Mouse (Mus musculus): ENCODE results near the gene Bmp6. TPM values are rescaled to one million over a fixed set of nuclear protein-coding genes. Genes with fewer than 3 reads are reported as not detected.

Bmp6 gene
- polyA plus RNA-seq, 1 experiment from 2014 or later = 2.4 TPM

DNA sequence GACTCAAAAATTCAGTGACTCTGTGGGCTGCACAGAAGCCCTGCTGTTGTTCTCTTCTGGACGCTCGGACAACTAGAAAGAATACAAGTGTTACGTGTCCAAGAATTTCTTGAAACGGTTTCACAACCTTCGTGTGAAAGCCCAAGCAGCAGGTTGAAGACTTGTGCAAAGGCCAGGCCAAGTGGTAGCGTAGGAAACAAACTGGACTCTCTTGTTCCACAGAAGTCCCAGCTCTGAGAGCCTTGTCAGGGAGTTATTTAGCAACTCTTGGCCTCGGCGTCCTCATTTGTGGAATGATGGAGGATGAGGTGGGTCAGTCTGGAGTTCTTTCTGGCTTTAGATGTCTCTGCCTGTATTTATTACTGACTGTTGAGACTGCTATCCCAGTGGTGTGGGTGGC is 55.8 kb downstream of the Bmp6 start:
- no peaks in the 10 kb centered on the region for H3K9me3 ChIP-seq
- ATAC-seq = no peak
- H3K4me1 ChIP-seq (replicated peaks) = no peaks in the 10 kb centered on the region
- H3K36me3 ChIP-seq = no peaks in the 10 kb centered on the region
- 88% methylated on average over 8 of the region's 8 CpGs for WGBS
- H3K27ac ChIP-seq = no peak overlapping the region
- no peaks in the 10 kb centered on the region for H3K27me3 ChIP-seq
- no peak overlapping the region for H3K4me3 ChIP-seq (replicated peaks)
- H3K9ac ChIP-seq (replicated peaks) = no peak overlapping the region
- no peak overlapping the region for H3K4me2 ChIP-seq (replicated peaks)

DNA sequence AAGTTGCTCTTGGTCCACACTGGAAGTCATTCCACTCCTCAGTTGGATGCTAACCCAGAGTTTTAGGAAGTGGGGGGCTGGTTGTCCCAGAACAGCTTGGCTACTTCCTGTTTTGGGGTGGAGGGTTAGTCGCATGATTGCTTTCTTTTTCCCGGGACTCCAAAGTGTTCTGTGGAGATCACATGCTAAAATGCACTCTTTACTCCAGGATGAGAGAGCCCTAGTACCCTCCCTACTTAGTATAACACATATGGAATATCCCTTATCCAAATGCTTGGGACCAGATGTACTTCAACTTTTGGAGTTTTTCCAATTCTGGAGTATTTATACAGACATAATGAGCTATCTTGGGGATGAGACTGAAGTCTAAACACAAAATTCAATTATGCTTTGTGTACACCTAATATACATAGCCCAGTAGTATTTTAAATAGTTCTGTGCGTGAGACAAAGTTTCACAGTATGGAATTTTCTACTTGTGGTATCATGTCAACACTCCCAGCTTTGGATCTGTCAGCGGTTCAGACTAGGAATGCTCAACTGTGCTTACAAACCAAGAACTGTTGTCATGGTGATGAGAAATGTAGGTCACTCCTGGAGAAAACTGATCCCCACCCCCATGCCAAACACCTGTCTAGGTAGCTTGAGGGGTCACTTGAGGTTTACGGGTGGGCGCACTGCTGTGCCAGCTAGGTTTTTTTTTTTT is 62.9 kb downstream of the Bmp6 start:
- Histone ChIP-seq H3K36me3 (no peaks in the 10 kb centered on the region), H3K4me2 (replicated peaks) (no peak overlapping the region), H3K4me1 (replicated peaks) (peaks cover 10% of the 10 kb centered on the region), H3K9me3 (no peaks in the 10 kb centered on the region), H3K4me3 (replicated peaks) (no peak overlapping the region), H3K27me3 (no peaks in the 10 kb centered on the region), H3K27ac (no peak overlapping the region), H3K9ac (replicated peaks) (no peak overlapping the region)
- 79% methylated on average over 6 of the region's 6 CpGs for WGBS
- no peak for ATAC-seq

DNA sequence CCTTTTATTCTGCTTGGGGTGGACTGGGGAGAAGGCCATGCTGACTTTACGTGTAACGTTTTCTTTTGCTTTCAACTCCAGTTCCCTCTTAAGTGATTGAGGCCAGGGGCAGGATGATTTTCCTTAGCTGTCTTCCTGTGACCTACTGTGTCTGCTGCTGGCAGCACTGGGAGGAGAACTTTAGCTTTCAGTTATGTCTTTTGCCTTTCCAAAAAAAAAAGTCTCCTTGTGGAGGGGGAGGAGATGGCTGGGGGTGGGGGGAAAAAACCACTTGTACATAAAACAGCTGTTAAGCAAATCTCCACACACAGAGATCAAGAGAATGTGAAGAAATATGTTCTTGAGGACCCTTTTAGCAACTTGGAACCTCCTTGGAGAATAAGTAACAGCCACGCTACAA is 63.7 kb downstream of the Bmp6 start:
- H3K36me3 ChIP-seq = no peaks in the 10 kb centered on the region
- no peak overlapping the region for H3K4me2 ChIP-seq (replicated peaks)
- H3K27me3 ChIP-seq = no peaks in the 10 kb centered on the region
- H3K4me1 ChIP-seq (replicated peaks) = peaks cover 10% of the 10 kb centered on the region
- H3K4me3 ChIP-seq (replicated peaks) = no peak overlapping the region
- no peak overlapping the region for H3K9ac ChIP-seq (replicated peaks)
- no peaks in the 10 kb centered on the region for H3K9me3 ChIP-seq
- 68% methylated on average over 3 of the region's 3 CpGs for whole genome bisulfite sequencing
- H3K27ac ChIP-seq = no peak overlapping the region
- ATAC-seq = no peak

DNA sequence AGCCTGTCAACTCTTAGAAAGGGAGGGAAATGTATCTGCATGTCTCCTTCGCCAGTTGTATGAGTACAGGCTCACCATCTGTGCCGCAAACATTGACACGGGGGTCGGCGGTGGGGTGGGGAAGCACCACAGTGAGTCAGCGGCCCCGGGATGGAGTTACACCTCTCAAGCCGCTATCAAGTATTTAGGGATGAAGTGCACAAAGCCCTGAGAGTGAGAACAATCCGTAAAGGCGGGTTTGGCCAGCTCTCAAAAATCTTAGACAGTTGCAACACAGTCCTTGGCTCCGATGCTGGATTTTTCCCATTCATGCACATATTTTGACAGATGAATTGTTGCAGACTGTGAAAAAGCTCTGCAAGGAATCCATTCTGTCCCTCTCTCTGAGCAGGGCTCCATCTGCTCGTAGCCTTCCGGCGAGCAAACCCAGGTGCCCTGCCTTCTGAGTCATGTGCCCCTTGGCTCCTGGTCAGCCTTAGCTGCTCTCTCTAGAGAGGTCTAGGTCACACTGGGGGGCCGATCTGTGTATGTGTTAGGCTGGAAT is 65.5 kb downstream of the Bmp6 start:
- peak; percentile 71 for ATAC-seq
- Histone ChIP-seq H3K9me3 (no peaks in the 10 kb centered on the region), H3K4me3 (replicated peaks) (no peak overlapping the region), H3K27ac (no peak overlapping the region), H3K36me3 (no peaks in the 10 kb centered on the region), H3K4me2 (replicated peaks) (peak overlapping the region; percentile 37), H3K9ac (replicated peaks) (no peak overlapping the region), H3K27me3 (no peaks in the 10 kb centered on the region), H3K4me1 (replicated peaks) (peaks cover 10% of the 10 kb centered on the region)
- 16% methylated on average over 15 of the region's 15 CpGs for WGBS

DNA sequence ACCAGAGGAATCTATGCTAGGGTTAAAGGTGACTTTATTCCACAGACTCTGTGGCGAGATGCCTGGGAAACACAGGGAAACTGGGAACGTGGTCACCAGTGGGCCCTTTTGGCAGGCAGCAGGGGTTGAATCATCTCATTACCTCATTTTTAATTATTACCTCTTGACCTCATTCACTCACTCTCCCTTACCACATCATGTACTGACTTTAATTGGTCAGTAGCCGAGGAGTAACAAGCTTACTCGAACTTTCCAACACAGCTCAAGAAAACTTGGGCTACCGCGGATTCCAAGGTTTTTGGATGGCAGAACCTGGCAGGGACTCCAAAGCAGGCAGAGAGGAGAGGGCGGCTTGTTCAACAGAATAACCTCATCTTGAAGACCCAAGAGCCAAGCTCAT is 74.9 kb downstream of the Bmp6 start:
- no peak overlapping the region for H3K4me3 ChIP-seq (replicated peaks)
- ATAC-seq = no peak
- 95% methylated on average over 7 of the region's 7 CpGs for WGBS
- no peak overlapping the region for H3K9ac ChIP-seq (replicated peaks)
- H3K4me1 ChIP-seq (replicated peaks) = no peaks in the 10 kb centered on the region
- H3K36me3 ChIP-seq = no peaks in the 10 kb centered on the region
- no peaks in the 10 kb centered on the region for H3K9me3 ChIP-seq
- H3K27ac ChIP-seq = no peak overlapping the region
- H3K27me3 ChIP-seq = no peaks in the 10 kb centered on the region
- no peak overlapping the region for H3K4me2 ChIP-seq (replicated peaks)

DNA sequence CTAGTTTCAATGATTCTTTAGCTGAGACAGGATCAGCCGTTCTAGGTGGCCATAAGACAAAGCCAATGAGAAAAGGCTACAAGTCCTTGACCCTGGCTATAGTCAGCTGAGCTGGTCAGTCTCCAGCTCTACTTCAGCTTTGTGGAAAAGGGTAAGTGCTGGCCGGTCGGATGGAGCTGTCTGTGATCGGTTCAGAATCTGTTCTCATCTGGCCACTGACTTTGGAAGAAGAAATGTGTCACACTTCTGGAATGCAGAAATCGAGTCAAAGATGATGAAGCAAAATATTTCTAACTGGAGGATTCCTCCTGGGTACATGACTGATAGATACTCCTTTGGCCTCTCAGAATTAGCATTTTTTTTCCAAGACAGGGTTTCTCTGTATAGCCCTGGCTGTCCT is 77.6 kb downstream of the Bmp6 start:
- WGBS = 83% methylated on average over 5 of the region's 5 CpGs

DNA sequence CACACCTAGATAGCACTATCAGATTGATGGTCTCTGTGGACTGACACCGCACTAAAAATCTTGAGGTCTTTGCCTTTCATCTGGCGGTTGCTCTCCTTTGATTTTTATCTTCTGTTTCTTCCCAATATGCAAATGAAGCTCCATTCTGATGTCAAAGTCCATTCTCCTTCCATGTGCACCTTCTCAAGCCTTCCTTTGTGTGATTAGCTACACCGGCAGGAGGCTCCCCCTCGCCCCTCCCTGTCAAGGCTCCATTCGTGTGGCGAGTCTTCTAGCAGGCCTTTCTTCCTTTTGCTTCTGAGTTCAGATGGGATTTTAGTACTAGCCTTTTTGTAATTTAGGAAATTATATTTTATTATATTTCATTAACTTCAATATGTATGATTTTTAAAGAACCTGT is 80.4 kb downstream of the Bmp6 start:
- WGBS = 48% methylated on average over 6 of the region's 6 CpGs
- no peak overlapping the region for H3K27ac ChIP-seq
- no peak overlapping the region for H3K4me2 ChIP-seq (replicated peaks)
- H3K9ac ChIP-seq (replicated peaks) = no peak overlapping the region
- no peak overlapping the region for H3K4me3 ChIP-seq (replicated peaks)
- no peak for ATAC-seq
- H3K4me1 ChIP-seq (replicated peaks) = 0 out of 2 replicates have a peak, but pooled peaks cover 3% of the 10 kb centered on the region
- no peaks in the 10 kb centered on the region for H3K36me3 ChIP-seq
- H3K9me3 ChIP-seq = no peaks in the 10 kb centered on the region
- H3K27me3 ChIP-seq = no peaks in the 10 kb centered on the region

More for the DNA sequence above, 77.6 kb downstream of the Bmp6 start:
- H3K27me3 ChIP-seq = no peaks in the 10 kb centered on the region
- no peaks in the 10 kb centered on the region for H3K9me3 ChIP-seq
- H3K9ac ChIP-seq (replicated peaks) = no peak overlapping the region
- no peaks in the 10 kb centered on the region for H3K36me3 ChIP-seq
- H3K27ac ChIP-seq = no peak overlapping the region
- H3K4me1 ChIP-seq (replicated peaks) = 0 out of 2 replicates have a peak, but pooled peaks cover 3% of the 10 kb centered on the region
- ATAC-seq = no peak
- H3K4me2 ChIP-seq (replicated peaks) = no peak overlapping the region
- no peak overlapping the region for H3K4me3 ChIP-seq (replicated peaks)

DNA sequence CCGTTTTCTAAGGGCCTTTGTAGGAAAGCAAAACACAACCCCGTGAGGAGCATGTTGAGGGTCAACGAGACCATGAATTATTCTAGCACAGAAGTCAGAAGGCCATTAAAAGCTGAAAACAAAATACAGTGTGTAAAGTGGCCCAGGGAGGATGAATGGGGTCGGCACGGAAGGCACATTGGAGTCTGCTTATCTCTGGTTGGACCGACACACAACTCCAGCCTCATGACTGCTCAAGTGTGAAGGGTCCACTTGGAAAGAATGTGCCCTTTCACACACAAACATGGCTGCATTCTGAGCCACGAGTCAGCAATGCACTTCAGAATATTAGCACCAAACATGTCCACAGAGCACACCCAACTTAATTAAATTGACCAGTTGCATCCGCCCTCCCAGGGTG is 84.8 kb downstream of the Bmp6 start:
- H3K27me3 ChIP-seq = no peaks in the 10 kb centered on the region
- no peak overlapping the region for H3K27ac ChIP-seq
- H3K9me3 ChIP-seq = no peaks in the 10 kb centered on the region
- 73% methylated on average over 8 of the region's 8 CpGs for WGBS
- no peaks in the 10 kb centered on the region for H3K36me3 ChIP-seq
- ATAC-seq = no peak
- no peak overlapping the region for H3K9ac ChIP-seq (replicated peaks)
- no peak overlapping the region for H3K4me2 ChIP-seq (replicated peaks)
- H3K4me1 ChIP-seq (replicated peaks) = 0 out of 2 replicates have a peak, but pooled peaks cover 3% of the 10 kb centered on the region
- H3K4me3 ChIP-seq (replicated peaks) = no peak overlapping the region

DNA sequence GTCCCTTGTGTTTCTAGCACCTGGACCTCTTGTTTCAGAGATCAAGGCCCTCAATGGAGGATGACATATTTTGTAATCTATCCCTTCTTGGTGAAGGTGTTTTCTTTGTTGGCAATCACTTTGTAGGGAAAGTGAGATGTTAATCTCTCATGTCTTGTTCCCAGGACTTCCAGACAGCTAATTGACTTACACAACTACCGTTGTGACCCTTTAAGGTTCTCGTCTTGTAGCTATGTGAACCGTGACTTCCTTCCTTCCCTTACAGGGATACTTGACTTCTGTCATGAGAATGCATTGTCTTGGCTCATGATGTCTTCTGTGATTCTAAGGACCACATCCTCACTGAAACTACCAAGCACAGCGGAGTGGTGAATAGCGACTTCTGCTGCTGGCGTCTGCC is 85.2 kb downstream of the Bmp6 start:
- 0 out of 2 replicates have a peak, but pooled peaks cover 3% of the 10 kb centered on the region for H3K4me1 ChIP-seq (replicated peaks)
- H3K9ac ChIP-seq (replicated peaks) = no peak overlapping the region
- no peaks in the 10 kb centered on the region for H3K36me3 ChIP-seq
- H3K9me3 ChIP-seq = no peaks in the 10 kb centered on the region
- H3K4me3 ChIP-seq (replicated peaks) = no peak overlapping the region
- ATAC-seq = no peak
- H3K27me3 ChIP-seq = no peaks in the 10 kb centered on the region
- no peak overlapping the region for H3K4me2 ChIP-seq (replicated peaks)
- H3K27ac ChIP-seq = no peak overlapping the region
- 80% methylated on average over 6 of the region's 6 CpGs for WGBS

DNA sequence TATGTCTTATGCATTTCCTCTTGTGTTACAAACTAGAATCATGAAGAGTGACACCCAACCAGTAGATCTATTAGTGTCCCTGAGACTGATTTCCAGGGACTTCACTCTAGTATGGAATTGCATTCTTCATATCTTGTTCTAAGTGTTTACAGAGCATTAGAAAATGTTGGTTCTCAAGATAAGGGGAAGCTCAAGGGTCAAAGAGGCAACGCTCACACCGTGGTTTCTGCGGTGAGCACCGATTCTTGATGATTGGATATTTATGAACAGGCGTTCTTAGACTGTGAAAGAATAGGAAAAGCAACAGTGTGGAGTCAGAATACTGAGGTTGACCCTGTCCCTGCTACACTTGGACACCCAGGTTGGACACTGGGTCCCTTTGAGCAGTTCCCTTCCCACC is 89.9 kb downstream of the Bmp6 start:
- H3K36me3 ChIP-seq = no peaks in the 10 kb centered on the region
- no peak overlapping the region for H3K4me2 ChIP-seq (replicated peaks)
- H3K27ac ChIP-seq = no peak overlapping the region
- 96% methylated on average over 5 of the region's 5 CpGs for WGBS
- no peaks in the 10 kb centered on the region for H3K27me3 ChIP-seq
- H3K4me1 ChIP-seq (replicated peaks) = no peaks in the 10 kb centered on the region
- no peak for ATAC-seq
- no peak overlapping the region for H3K9ac ChIP-seq (replicated peaks)
- H3K9me3 ChIP-seq = no peaks in the 10 kb centered on the region
- H3K4me3 ChIP-seq (replicated peaks) = no peak overlapping the region

DNA sequence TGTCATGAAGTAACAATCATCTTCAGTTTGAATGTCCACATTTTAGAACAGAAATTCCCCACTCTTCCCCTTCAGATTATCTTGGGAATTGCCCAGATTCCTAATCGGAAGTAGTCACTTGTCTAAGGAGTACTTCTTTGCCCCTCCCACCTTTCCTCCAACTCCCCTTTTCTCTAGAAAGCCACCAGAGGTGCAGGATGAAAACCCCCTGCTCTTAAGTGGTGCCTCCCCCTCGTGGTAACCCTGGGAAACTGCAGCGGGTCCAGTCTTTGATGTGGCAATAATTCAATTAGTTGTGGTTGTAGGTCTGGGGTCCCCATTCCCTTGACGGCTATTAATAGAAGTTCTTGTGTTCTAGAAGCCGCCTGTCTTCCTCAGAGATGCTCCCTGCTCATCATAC is 93.0 kb downstream of the Bmp6 start:
- WGBS = 31% methylated on average over 5 of the region's 5 CpGs
- H3K4me1 ChIP-seq (replicated peaks) = no peaks in the 10 kb centered on the region

DNA sequence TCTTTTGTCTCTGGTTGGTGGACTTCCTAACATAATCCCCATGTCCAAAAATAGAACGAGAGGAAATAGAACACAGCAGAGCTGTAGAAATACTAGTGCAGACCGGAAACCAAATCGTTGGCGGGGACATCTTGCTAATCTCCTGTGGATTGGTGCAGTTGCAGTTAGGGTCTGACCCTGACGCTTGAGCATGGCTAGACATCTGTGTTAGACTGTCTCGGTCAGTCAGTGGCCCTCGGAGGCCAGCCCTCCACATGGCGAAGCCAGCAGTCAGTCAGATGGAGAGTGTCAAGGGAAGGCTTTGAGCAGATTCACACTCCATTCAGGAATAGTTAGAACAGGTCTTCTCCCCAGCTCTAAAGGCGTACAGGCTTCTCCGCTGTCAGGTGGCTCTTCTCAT is 95.3 kb downstream of the Bmp6 start:
- Histone ChIP-seq H3K27ac (no peak overlapping the region), H3K4me3 (replicated peaks) (no peak overlapping the region)
- 94% methylated on average over 10 of the region's 10 CpGs for WGBS

More for the DNA sequence above, 93.0 kb downstream of the Bmp6 start:
- H3K9ac ChIP-seq (replicated peaks) = no peak overlapping the region
- H3K36me3 ChIP-seq = no peaks in the 10 kb centered on the region
- ATAC-seq = no peak
- H3K4me2 ChIP-seq (replicated peaks) = no peak overlapping the region
- H3K9me3 ChIP-seq = no peaks in the 10 kb centered on the region
- H3K4me3 ChIP-seq (replicated peaks) = no peak overlapping the region
- no peak overlapping the region for H3K27ac ChIP-seq
- no peaks in the 10 kb centered on the region for H3K27me3 ChIP-seq

More for the DNA sequence above, 95.3 kb downstream of the Bmp6 start:
- H3K4me2 ChIP-seq (replicated peaks) = no peak overlapping the region
- H3K4me1 ChIP-seq (replicated peaks) = no peaks in the 10 kb centered on the region
- no peaks in the 10 kb centered on the region for H3K27me3 ChIP-seq
- H3K36me3 ChIP-seq = no peaks in the 10 kb centered on the region
- no peak for ATAC-seq
- no peaks in the 10 kb centered on the region for H3K9me3 ChIP-seq
- no peak overlapping the region for H3K9ac ChIP-seq (replicated peaks)
